Mouse (Mus musculus): ENCODE measurements around the gene Gnl1.
"Not testable (repeated sequence)": the region's sequence is repeated elsewhere in the genome, so short reads cannot be mapped to it uniquely, and the experiment has no call there.

Gene Gnl1

GRCm38 (mm10) chr17:35979401-35980362, at the start of gene Gnl1, which contains the start of gene Prr3:
Gene Gnl1 (plus strand): TSS chr17:35979851.
Gene Prr3 (minus strand): TSS chr17:35980236.
- peak; percentile 95 for DNase-seq (ENCODE audit: low read depth)

DNA sequence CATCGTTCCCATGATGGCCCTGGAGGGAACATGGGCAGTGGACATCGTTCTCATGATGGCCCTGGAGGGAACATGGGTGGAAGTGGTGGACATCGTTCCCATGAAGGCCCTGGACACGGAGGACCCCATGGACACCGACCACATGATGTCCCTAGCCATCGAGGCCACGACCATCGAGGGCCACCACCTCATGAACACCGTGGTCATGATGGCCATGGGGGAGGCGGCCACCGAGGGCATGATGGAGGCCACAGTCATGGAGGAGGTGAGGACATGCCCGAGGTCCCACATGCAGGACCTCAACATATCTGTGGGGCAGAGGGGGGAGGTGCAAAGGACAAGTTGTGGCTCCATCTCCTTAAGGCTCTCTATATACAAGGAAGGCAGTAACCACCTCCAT, 49.0 kb upstream of the Gnl1 start:
- DNase-seq (ENCODE audit: low read depth), result no peak

GRCm38 (mm10) chr17:35932608-35933007, 47.0 kb upstream of the Gnl1 start:
- DNase-seq (ENCODE audit: low read depth), result no peak

GRCm38 (mm10) chr17:35935763-35936162, 43.9 kb upstream of the Gnl1 start:
- DNase-seq (ENCODE audit: low read depth), result not testable (repeated sequence)

GRCm38 (mm10) chr17:35937700-35938348, 41.8 kb upstream of the Gnl1 start:
- DNase-seq (ENCODE audit: low read depth), result peak; percentile 85

DNA sequence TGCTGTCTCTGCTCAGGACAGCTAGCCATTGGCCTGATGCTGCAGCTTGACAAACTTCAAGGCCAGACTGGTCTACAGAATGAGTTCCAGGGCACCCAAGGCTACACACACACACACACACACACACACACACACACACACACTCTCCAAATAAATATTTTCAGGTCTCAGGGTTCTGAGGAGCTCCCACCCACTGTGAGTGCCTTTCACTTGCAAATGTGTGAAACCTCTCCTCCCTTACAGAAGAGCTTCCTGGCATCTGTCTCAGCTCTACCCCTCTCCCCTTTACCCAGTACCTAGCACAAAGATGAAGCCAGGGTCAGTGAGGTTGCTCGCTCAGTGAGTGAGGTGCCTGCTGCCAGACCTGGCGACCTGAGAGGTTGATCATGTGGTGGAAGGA, 40.5 kb upstream of the Gnl1 start:
- no peak for DNase-seq (ENCODE audit: low read depth)

DNA sequence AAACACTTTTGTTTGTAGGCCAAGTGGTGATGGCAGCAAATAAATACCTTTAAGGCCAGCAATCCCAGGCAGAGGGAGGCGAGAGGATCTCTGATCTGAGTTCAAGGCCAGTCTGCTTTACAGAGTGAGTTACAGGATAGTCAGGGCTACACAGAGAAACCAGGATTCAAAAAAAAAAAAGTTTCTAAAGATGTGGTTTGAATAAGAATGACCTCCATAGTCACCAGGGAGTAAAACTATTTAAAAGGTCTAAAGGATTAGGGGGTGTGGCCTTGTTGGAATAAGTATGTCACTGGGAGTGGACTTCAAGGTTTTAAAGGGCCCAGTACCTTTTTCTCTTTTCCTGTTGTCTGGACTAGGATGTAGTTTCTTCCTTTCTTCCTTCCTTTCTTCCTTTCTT, 39.7 kb upstream of the Gnl1 start:
- DNase-seq (ENCODE audit: low read depth), result no peak

DNA sequence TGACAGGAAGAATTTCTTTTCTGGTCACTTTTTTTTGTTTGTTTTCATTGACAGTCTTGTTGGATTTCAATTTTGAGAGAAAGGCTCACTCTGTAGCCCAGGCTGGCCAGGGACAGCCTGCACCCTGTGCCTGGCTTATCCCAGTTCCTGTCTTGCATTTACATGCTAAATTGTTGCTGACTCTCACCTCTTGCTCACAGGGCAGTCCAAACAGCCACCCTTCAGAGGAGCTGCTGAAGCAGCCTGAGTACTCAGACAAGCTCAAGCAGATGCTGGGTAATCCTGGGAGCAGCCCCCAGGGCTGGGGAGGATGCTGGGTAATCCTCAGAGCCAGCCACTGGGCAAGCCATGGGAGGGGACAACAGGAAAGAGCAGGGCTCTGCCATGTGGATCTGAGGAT, 28.7 kb upstream of the Gnl1 start:
- DNase-seq (ENCODE audit: low read depth), result not testable (repeated sequence)

- not testable (repeated sequence) for DNase-seq (ENCODE audit: low read depth)
These were observed 27.1 kb upstream of the Gnl1 start for GRCm38 (mm10) chr17:35952559-35952958.

DNA sequence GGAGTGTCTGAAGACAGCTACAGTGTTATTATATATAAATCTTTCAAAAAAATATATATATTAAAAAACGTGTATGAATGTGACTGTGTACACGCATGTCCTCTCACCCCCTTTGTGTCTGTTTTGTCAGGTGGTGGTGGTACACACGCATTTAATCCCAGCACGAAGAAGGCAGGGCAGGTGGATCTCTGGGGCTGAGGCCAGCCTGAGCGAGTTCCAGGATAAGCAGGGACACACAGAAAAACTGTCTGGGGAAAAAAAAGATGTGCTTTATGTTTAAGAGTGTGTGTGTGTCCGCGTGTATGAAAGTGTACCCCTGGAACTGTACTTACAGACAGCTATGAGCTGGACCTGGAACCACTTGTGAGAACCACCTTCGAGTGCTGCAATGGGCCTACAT, 25.0 kb upstream of the Gnl1 start:
- DNase-seq (ENCODE audit: low read depth), result no peak

DNA sequence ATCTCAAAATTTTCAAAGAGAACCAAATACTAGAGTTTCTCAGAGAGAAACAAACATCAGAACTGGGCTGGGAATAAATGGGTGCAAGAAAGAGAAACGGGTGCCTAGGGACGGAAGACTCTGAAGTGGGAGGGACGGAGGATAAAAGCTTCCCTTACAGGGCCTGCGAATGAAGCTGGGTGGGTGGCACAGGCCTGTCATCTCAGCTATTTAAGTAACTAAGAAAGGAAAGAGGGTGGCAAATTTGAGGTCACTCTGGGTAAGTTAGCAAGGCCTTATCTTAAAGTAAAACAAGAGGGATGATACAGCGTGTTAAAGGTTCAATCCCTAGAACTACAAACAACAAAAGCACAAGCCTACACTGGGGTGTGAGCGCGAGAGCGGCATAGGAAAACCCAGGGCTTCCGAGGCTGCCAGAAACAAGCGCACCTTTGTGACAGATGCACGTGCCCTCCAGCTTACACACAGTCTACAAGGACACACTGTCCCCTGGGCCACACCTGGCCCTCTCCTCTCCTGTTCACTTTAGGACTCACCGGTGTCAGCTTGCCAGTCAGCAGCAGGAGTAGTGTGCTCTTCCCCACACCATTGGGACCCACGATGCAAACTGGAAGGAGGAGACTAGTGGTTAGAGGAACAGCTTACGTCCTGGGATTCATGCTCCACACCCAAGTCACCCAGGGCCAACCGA, 21.0 kb upstream of the Gnl1 start:
- no peak for DNase-seq (ENCODE audit: low read depth)

DNA sequence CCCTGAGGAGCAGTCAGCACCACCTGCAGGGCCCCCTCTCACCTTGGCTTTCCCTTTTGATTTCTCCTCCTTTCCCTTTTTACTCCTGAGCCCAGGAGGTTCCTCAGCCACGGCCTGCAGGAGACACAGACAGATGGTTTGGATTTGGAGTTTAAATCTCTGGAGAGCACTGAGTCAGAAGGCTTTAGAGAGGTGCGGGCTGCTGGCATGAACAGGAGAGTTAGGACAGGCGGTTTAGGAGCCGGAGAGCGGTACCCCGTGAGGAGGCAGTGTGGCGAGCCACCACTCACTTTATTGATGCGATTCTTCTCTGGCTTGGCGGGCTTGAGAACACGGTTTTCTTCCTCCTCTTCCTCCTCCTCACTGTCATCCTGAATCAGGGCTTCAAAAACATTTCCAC, 16.4 kb upstream of the Gnl1 start:
- DNase-seq (ENCODE audit: low read depth), result no peak

DNA sequence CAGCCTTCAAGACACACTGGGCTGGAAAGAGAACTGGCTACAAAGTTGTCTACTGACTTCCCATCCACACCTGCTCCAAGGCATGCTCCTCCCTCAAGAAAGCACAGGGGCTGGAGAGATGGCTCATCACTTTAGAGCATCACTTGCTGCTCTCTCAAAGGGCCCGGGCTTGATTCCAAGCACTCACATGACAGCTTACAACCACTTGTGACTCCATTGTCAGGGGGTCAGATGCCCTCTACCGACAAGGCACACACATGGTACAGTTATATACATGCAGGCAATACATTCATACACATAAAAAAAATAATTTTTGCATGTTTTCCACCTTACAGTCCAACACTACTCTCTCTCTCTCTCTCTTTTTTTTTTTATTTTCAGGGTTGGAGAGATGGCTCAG, 12.0 kb upstream of the Gnl1 start:
- no peak for DNase-seq (ENCODE audit: low read depth)

- DNase-seq (ENCODE audit: low read depth), result peak; percentile 99
These were observed 9.9 kb upstream of the Gnl1 start, which contains the start of gene Abcf1 for GRCm38 (mm10) chr17:35969418-35970389. Gene Abcf1 (minus strand): TSS chr17:35969761.

GRCm38 (mm10) chr17:35972131-35972530, 7.5 kb upstream of the Gnl1 start:
- peak; percentile 67 for DNase-seq (ENCODE audit: low read depth)

DNA sequence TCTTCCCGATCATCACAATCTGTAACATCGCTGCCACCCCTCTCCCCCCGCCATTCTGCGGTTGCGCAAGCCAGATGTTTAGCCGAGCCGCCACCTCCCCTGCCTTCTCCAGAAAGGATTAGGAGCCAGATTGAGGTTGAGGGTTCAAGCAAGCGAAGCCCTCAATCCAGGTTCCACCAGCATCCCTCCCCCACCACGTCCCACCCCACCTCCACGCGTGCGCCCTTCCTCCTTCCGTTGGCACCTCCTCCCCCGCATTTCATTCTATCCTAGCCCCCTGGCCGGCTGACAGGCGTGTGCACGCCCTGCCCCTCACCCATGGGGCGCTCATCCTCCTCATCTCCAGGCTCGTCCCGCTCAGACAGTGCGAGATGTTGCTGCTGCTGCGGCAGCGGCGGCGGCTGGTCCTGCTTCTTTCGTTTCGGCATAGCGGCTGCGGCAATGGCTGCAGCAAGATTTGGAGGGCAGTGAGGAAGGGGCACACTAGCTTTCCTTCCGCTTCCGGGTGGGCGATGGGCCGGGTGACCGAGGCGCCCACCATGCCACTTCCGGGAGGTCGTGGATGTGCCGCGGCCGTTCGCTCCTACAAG, 745 bp upstream of the Gnl1 start:
- DNase-seq (ENCODE audit: low read depth), result no peak

- no peak for DNase-seq (ENCODE audit: low read depth)
These were observed 708 bp downstream of the Gnl1 start for GRCm38 (mm10) chr17:35980363-35980754.

DNA sequence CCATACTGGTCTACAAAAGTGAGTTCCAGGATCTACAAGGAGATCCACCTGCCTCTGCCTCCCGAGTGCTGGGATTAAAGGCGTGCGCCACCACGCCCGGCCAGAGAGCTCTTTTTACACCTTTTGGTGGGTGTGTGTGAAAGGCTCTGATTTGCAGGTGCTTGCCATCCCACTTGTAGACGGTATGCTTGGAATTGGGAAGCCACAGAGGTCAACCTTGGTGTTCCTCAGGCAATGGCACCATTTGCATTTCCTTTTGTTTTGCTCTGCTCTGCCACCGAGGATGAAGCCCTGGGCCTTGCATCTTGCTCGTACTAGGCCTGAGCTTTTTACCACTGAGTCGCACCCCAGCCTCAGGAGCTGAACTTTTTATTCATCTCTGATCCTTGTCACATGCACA, 2.1 kb downstream of the Gnl1 start:
- no peak for DNase-seq (ENCODE audit: low read depth)

DNA sequence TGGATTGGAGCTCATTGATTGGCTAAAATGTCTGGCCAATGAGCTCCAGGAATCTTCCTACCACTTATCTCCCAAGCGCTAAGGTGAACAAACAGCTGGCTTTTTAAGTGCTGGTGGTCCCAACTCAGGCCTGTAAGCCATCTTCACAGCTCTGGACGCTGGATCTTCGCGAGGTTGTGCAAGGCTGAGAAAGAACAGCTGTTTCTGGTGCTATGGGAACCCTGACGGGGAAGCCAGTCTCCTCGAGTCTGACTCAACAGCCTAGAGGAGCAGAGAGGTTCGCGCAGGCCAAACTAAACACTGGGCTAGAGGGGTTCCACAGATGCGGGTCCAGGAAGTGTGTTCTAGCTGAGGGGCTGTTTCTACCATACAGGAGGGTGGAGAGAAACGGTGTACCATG, 12.1 kb downstream of the Gnl1 start:
- DNase-seq (ENCODE audit: low read depth), result no peak

DNA sequence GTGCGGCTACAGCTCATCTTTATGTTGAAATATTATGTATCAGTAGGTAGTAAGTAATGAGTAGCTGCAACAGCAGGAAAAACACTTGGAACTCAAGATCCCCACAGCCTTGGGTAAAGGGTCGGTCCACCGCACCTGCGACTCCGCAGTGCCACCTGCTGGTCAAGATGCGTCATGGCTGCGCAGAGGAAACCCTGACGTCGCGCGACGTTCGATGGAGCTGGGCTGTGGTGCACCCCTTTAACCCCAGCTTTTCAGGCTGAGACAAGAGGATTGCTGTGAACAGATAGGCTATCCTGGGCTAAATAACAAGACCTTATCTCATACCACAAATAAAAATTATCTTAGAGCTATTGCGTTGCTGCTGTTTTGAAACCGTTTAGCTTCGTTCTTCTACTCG, 14.0 kb downstream of the Gnl1 start:
- DNase-seq (ENCODE audit: low read depth), result peak; percentile 94
